Mouse (Mus musculus) frontal cortex, adult 2 months (tissue): ENCODE results near the gene Slc25a5. TPM values are rescaled to one million over a fixed set of nuclear protein-coding genes. Genes with fewer than 3 reads are reported as not detected.
"Not testable (repeated sequence)": the region's sequence is repeated elsewhere in the genome, so short reads cannot be mapped to it uniquely, and the experiment has no call there.

Experiments
- DNase-seq, 2 experiments: peaks; one replicate each; pipeline ENCODE4 v3.0.0; 2022; ENCODE audit warnings: low spot score in 1 of 2; ENCODE audit errors: extremely low spot score in 1 of 2
- polyA plus RNA-seq: library from polyadenylated mRNA; depleted of rRNA; stranded (reverse); fragments of >200 nt; gene quantifications from 2 replicates; pipeline ENCODE4 v1.2.3, GENCODE M21; 2012; rRNA removed

Gene Slc25a5
- polyA plus RNA-seq: 474 and 486 TPM in 2 replicates

GRCm38 (mm10) chrX:36795424-36796162 is at the start of gene Slc25a5:
Slc25a5 (plus strand) TSS chrX:36795651.
- peak; percentile 47 to 86 for DNase-seq

- peak; percentile 8 to 25 for DNase-seq
Measured at GRCm38 (mm10) chrX:36746789-36747188, 48.7 kb upstream of the Slc25a5 start.

GRCm38 (mm10) chrX:36748573-36748972 is 46.9 kb upstream of the Slc25a5 start:
- no peak for DNase-seq

GRCm38 (mm10) chrX:36749281-36749785 is 46.1 kb upstream of the Slc25a5 start:
- DNase-seq: peak; percentile 33 to 46

GRCm38 (mm10) chrX:36750591-36750990 is 44.9 kb upstream of the Slc25a5 start:
- DNase-seq: no peak

- no peak for DNase-seq
Measured at GRCm38 (mm10) chrX:36752586-36752985, 42.9 kb upstream of the Slc25a5 start.

- no peak for DNase-seq
Measured at GRCm38 (mm10) chrX:36757796-36758472, 37.5 kb upstream of the Slc25a5 start.

- no peak for DNase-seq
Measured at GRCm38 (mm10) chrX:36758566-36758965, 36.9 kb upstream of the Slc25a5 start.

GRCm38 (mm10) chrX:36760946-36761635 is 34.4 kb upstream of the Slc25a5 start:
- DNase-seq: peak in 1 of 2 experiments; percentile 81

- DNase-seq: no peak
Measured at GRCm38 (mm10) chrX:36762289-36762688, 33.2 kb upstream of the Slc25a5 start.

GRCm38 (mm10) chrX:36762894-36763293 is 32.6 kb upstream of the Slc25a5 start:
- DNase-seq: no peak

- no peak for DNase-seq
Measured at GRCm38 (mm10) chrX:36763298-36763933, 32.0 kb upstream of the Slc25a5 start.

- DNase-seq: no peak
Measured at GRCm38 (mm10) chrX:36763934-36764317, 31.5 kb upstream of the Slc25a5 start.

- DNase-seq: no peak
Measured at GRCm38 (mm10) chrX:36767386-36767785, 28.1 kb upstream of the Slc25a5 start.

- DNase-seq: no peak
Measured at GRCm38 (mm10) chrX:36772591-36772990, 22.9 kb upstream of the Slc25a5 start.

GRCm38 (mm10) chrX:36775520-36775919 is 19.9 kb upstream of the Slc25a5 start:
- no peak for DNase-seq

GRCm38 (mm10) chrX:36777694-36778093 is 17.8 kb upstream of the Slc25a5 start:
- DNase-seq: no peak

- DNase-seq: no peak
Measured at GRCm38 (mm10) chrX:36789360-36789759, 6.1 kb upstream of the Slc25a5 start.

- DNase-seq: no peak
Measured at GRCm38 (mm10) chrX:36794571-36794970, 880 bp upstream of the Slc25a5 start.

GRCm38 (mm10) chrX:36796163-36796581 is 721 bp downstream of the Slc25a5 start:
- peak; percentile 45 to 84 for DNase-seq

- not testable (repeated sequence) for DNase-seq
Measured at GRCm38 (mm10) chrX:36796734-36797133, 1.3 kb downstream of the Slc25a5 start.
